Mouse (Mus musculus) embryonic facial prominence, embryonic 10.5 days (tissue): ENCODE measurements at regions not wholly inside any gene's neighbourhood (a gene's known extent, or its start where the extent isn't known, plus 50 kb on each side); places are given as distances from the start of the nearest gene placed in this dataset.

ENCODE experiments used
- DNase-seq: peaks from one replicate; pipeline ENCODE4 v3.0.0-alpha.2; 2017; ENCODE audit warnings: low spot score
- H3K27ac ChIP-seq: fragments of 300-500 bp; sonication (generic); replicated peaks from 2 replicates; pipeline ENCODE4 v1.5.1; 2016; ENCODE audit warnings: mild to moderate bottlenecking
- H3K27me3 ChIP-seq: fragments of 300-500 bp; sonication (generic); replicated peaks from 2 replicates; pipeline ENCODE4 v1.6.1; 2016; ENCODE audit warnings: low read depth, mild to moderate bottlenecking; ENCODE audit not compliant: poor library complexity, severe bottlenecking
- H3K36me3 ChIP-seq: fragments of 300-500 bp; sonication (generic); replicated peaks from 2 replicates; pipeline ENCODE4 v1.6.1; 2016; ENCODE audit warnings: mild to moderate bottlenecking, moderate library complexity
- H3K4me1 ChIP-seq: fragments of 300-500 bp; sonication (generic); 2 replicates; pipeline ENCODE4 v1.6.1; 2016
- H3K4me3 ChIP-seq: fragments of 300-500 bp; sonication (generic); 2 replicates; pipeline ENCODE4 v1.5.1; 2016; ENCODE audit warnings: mild to moderate bottlenecking, moderate library complexity
- H3K9me3 ChIP-seq: fragments of 300-500 bp; sonication (generic); 2 replicates; pipeline ENCODE4 v1.6.1; 2016; ENCODE audit warnings: mild to moderate bottlenecking
- WGBS: fragments of 180-500 bp; shearing (Covaris S2); methylation state at CpG from one replicate; pipeline ENCODE4 v1.1.7; 2016; 5-methylcytosine and 5-hydroxymethylcytosine counted together

DNA sequence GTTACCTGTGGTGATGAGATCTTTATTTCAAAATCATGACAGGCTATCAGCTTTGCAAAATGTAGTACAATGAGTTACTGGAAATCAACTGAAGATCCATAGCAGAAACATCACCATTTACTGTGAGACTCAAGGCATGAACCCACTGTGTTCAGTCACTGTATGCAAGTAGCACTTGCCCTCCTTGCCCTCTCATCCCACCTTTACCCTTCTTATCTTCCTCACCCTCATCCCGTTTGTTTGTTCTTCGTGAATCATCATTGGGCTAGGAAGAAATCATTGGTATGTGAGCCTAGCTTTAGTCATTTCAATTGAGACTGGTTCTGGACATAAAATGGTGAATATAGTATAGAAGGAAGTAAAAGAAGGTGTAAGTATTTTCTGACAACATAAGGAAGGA lies 223.6 kb downstream of the Gm5447 start:
- WGBS, result 83% methylated on average over 2 of the region's 2 CpGs
- DNase-seq, result no peak
- Histone ChIP-seq H3K9me3 (no peaks in the 10 kb centered on the region), H3K36me3 (no peaks in the 10 kb centered on the region), H3K27me3 (no peaks in the 10 kb centered on the region), H3K27ac (no peak overlapping the region), H3K4me3 (no peak overlapping the region), H3K4me1 (no peaks in the 10 kb centered on the region)

DNA sequence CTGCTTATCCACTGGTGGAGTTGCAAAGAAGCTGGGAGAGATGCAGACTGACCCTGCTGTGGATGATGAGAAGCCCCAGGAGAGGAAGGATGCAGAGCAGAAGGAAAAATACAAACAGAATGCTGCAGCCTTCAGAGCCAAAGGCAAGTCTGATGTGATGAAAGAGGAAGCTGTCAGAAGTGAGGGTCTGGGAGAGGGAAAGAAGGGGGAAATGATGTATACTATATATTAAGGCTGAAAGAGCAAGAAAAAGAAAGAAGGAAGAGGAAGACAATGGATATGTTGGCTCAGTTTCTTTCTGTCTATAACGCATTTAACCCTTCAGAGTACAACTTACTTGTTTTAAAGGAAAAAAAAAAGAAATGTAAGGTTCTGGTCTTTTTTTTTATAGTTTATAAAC lies 225.4 kb downstream of the Gm5447 start:
- H3K9me3 ChIP-seq, result no peaks in the 10 kb centered on the region
- H3K36me3 ChIP-seq, result no peaks in the 10 kb centered on the region
- H3K27ac ChIP-seq, result no peak overlapping the region
- no peaks in the 10 kb centered on the region for H3K4me1 ChIP-seq
- H3K4me3 ChIP-seq, result no peak overlapping the region
- WGBS, result 88% methylated on average over 1 of the region's 1 CpGs
- no peaks in the 10 kb centered on the region for H3K27me3 ChIP-seq
- DNase-seq, result no peak

- no peak overlapping the region for H3K27ac ChIP-seq
- 0 out of 2 replicates have a peak, but pooled peaks cover 4% of the 10 kb centered on the region for H3K27me3 ChIP-seq
- DNase-seq, result no peak
- WGBS, result 82% methylated on average over 6 of the region's 6 CpGs
- H3K36me3 ChIP-seq, result no peaks in the 10 kb centered on the region
- no peaks in the 10 kb centered on the region for H3K9me3 ChIP-seq
- H3K4me1 ChIP-seq, result no peaks in the 10 kb centered on the region
- H3K4me3 ChIP-seq, result no peak overlapping the region
Measured at GRCm38 (mm10) chr13:31204068-31204467, 230.1 kb downstream of the Gm5447 start.

DNA sequence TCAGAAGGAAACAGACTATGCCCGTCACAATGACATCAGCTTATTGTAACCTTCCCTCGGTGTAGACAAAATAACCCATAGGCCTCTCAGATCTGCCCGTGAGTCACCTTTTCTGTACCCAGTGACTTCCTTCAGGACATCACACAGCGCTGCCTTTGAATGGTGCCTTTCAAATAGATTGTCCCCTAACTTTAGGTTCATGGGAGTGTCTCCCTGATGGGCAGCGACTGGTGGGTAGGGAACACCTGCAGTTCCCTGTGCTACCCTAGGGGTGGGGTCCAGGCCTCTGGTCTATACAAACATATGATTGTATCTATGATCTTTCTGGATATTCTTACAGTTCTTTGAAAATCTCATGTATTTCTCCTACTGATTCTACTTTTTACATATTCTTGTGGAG lies 232.4 kb downstream of the Gm5447 start:
- 0 out of 2 replicates have a peak, but pooled peaks cover 4% of the 10 kb centered on the region for H3K27me3 ChIP-seq
- no peak overlapping the region for H3K27ac ChIP-seq
- 61% methylated on average over 5 of the region's 5 CpGs for WGBS
- H3K36me3 ChIP-seq, result no peaks in the 10 kb centered on the region
- no peak for DNase-seq
- no peak overlapping the region for H3K4me3 ChIP-seq
- no peaks in the 10 kb centered on the region for H3K9me3 ChIP-seq
- no peaks in the 10 kb centered on the region for H3K4me1 ChIP-seq

- Histone ChIP-seq H3K4me3 (no peak overlapping the region), H3K4me1 (no peaks in the 10 kb centered on the region), H3K27ac (no peak overlapping the region), H3K9me3 (no peaks in the 10 kb centered on the region), H3K36me3 (no peaks in the 10 kb centered on the region), H3K27me3 (0 out of 2 replicates have a peak, but pooled peaks cover 4% of the 10 kb centered on the region)
- peak; percentile 38 for DNase-seq
- 69% methylated on average over 5 of the region's 5 CpGs for WGBS
Measured at GRCm38 (mm10) chr13:31207709-31208108, 233.7 kb downstream of the Gm5447 start.

- Histone ChIP-seq H3K27ac (no peak overlapping the region), H3K4me3 (no peak overlapping the region), H3K4me1 (no peaks in the 10 kb centered on the region), H3K27me3 (no peaks in the 10 kb centered on the region), H3K36me3 (no peaks in the 10 kb centered on the region), H3K9me3 (no peaks in the 10 kb centered on the region)
- DNase-seq, result no peak
- WGBS, result 72% methylated on average over 2 of the region's 2 CpGs
Measured at GRCm38 (mm10) chr13:31223016-31223415, 249.0 kb downstream of the Gm5447 start.

- DNase-seq, result no peak
- Histone ChIP-seq H3K4me3 (no peak overlapping the region), H3K9me3 (no peaks in the 10 kb centered on the region), H3K27ac (no peak overlapping the region), H3K4me1 (no peaks in the 10 kb centered on the region), H3K27me3 (no peaks in the 10 kb centered on the region), H3K36me3 (no peaks in the 10 kb centered on the region)
- WGBS, result 94% methylated on average over 6 of the region's 6 CpGs
Measured at GRCm38 (mm10) chr13:31240546-31240945, 266.5 kb downstream of the Gm5447 start.

DNA sequence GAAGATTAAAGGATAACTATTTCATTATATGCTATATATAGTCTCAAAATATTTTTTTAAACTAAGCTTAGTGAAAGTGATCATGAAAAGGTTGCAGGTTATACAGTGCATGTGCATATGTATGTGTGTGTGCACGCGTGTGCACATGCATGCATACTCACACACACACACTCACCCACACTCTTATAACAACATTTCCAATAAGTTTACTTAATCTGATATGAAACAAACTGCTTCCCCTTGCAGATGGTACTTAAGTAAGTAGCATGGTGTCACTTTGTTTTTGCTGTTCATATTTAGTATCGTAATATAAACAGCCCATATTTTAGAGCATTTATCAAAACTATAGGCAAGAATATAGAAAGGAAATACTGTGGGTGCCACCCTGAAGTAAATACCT lies 275.0 kb downstream of the Gm5447 start:
- H3K27ac ChIP-seq, result no peak overlapping the region
- H3K4me3 ChIP-seq, result no peak overlapping the region
- no peaks in the 10 kb centered on the region for H3K4me1 ChIP-seq
- no peaks in the 10 kb centered on the region for H3K36me3 ChIP-seq
- WGBS, result 96% methylated on average over 3 of the region's 3 CpGs
- H3K27me3 ChIP-seq, result no peaks in the 10 kb centered on the region
- H3K9me3 ChIP-seq, result no peaks in the 10 kb centered on the region
- DNase-seq, result no peak

GRCm38 (mm10) chr13:31249525-31249924 lies 275.5 kb downstream of the Gm5447 start:
- no peaks in the 10 kb centered on the region for H3K36me3 ChIP-seq
- H3K4me1 ChIP-seq, result no peaks in the 10 kb centered on the region
- H3K27me3 ChIP-seq, result no peaks in the 10 kb centered on the region
- no peak for DNase-seq
- no peak overlapping the region for H3K27ac ChIP-seq
- no peaks in the 10 kb centered on the region for H3K9me3 ChIP-seq
- H3K4me3 ChIP-seq, result no peak overlapping the region
- WGBS, result 67% methylated on average over 5 of the region's 5 CpGs

DNA sequence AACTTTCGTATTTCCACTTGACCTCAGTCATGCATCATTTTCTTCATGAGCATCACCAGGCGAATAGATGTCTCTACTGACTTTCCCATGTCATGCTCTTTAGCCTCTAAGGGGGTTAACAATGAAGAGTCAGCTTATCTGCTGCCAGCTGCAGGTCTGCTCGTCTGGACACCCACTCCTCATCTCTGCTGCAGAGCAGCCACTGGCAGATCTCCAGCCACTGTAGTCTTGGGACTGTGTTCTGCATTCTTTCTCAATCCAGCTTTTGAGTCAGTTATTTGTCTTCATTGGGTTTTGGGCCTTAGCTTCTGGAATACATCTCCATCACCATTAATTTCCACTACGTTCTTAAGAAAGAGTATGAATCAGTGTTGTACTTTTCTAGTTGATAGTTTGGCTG lies 280.0 kb downstream of the Gm5447 start:
- Histone ChIP-seq H3K27ac (no peak overlapping the region), H3K27me3 (no peaks in the 10 kb centered on the region), H3K36me3 (no peaks in the 10 kb centered on the region), H3K4me3 (no peak overlapping the region), H3K9me3 (no peaks in the 10 kb centered on the region), H3K4me1 (no peaks in the 10 kb centered on the region)
- WGBS, result 84% methylated on average over 4 of the region's 4 CpGs
- no peak for DNase-seq

GRCm38 (mm10) chr13:31254744-31255143 lies 280.7 kb downstream of the Gm5447 start:
- Histone ChIP-seq H3K27me3 (no peaks in the 10 kb centered on the region), H3K9me3 (no peaks in the 10 kb centered on the region), H3K36me3 (no peaks in the 10 kb centered on the region), H3K4me3 (no peak overlapping the region), H3K27ac (no peak overlapping the region), H3K4me1 (no peaks in the 10 kb centered on the region)
- 92% methylated on average over 3 of the region's 3 CpGs for WGBS
- no peak for DNase-seq

- no peak for DNase-seq
- no peaks in the 10 kb centered on the region for H3K27me3 ChIP-seq
- WGBS, result 89% methylated on average over 3 of the region's 3 CpGs
- no peaks in the 10 kb centered on the region for H3K4me1 ChIP-seq
- H3K9me3 ChIP-seq, result no peaks in the 10 kb centered on the region
- no peak overlapping the region for H3K27ac ChIP-seq
- no peaks in the 10 kb centered on the region for H3K36me3 ChIP-seq
- H3K4me3 ChIP-seq, result no peak overlapping the region
Measured at GRCm38 (mm10) chr13:31255506-31255905, 281.5 kb downstream of the Gm5447 start.

- Histone ChIP-seq H3K9me3 (no peaks in the 10 kb centered on the region), H3K36me3 (no peaks in the 10 kb centered on the region), H3K27ac (no peak overlapping the region), H3K4me1 (no peaks in the 10 kb centered on the region), H3K27me3 (no peaks in the 10 kb centered on the region), H3K4me3 (no peak overlapping the region)
- 77% methylated on average over 3 of the region's 3 CpGs for WGBS
- no peak for DNase-seq
Measured at GRCm38 (mm10) chr13:31267865-31268264, 288.1 kb upstream of the Foxq1 start.
